Mouse (Mus musculus) ovary, adult 2 months (tissue): ENCODE measurements around the gene Arfgap3. TPM values are rescaled to one million over a fixed set of nuclear protein-coding genes. Genes with fewer than 3 reads are reported as not detected.

Experiments
- polyA plus RNA-seq: library from polyadenylated mRNA; depleted of rRNA; stranded (reverse); fragments of >200 nt; gene quantifications from 2 replicates; pipeline ENCODE4 v1.2.3, GENCODE M21; 2012; rRNA removed

Gene Arfgap3
- 30.0 and 38.4 TPM in 2 replicates for polyA plus RNA-seq

DNA sequence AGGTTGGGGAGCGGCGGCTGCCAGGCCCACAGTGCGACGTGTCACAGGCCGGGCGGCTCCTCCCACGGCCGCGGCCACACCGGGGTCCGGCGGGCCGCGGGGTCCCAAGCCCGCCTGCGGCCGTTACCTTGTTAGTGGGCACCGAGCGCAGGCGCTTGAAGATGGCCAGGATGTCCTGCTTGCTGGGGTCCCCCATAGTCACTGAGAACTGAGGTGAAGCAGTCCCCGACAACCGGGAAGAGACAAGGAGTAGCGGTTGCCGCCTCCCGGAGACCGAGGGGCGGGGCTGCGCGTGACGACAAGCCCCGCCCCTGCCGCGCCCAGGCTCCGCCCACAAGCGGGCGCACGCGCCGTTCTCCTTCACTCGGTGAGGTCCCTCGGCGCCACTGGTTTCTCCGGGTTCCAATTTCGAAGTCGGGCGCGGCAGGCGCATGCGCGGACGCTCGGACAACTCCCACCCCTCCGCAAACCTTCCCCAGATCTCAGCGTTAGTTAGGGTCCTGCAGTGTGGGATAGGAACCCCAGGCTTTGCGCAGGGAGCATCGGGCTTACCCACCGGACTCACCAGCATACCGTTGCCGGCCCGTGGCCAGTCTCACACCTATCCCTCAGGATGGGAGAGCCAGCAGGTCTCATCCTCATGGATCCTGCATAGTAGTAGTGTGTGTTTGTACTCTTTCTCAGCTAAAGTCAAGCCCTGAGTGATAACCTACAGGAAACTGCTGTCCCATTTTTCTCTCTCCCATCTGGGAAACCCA lies at the start of gene Arfgap3:
Gene Arfgap3, minus strand, starts transcription at position 294 of the 758 bp plus-strand sequence.

DNA sequence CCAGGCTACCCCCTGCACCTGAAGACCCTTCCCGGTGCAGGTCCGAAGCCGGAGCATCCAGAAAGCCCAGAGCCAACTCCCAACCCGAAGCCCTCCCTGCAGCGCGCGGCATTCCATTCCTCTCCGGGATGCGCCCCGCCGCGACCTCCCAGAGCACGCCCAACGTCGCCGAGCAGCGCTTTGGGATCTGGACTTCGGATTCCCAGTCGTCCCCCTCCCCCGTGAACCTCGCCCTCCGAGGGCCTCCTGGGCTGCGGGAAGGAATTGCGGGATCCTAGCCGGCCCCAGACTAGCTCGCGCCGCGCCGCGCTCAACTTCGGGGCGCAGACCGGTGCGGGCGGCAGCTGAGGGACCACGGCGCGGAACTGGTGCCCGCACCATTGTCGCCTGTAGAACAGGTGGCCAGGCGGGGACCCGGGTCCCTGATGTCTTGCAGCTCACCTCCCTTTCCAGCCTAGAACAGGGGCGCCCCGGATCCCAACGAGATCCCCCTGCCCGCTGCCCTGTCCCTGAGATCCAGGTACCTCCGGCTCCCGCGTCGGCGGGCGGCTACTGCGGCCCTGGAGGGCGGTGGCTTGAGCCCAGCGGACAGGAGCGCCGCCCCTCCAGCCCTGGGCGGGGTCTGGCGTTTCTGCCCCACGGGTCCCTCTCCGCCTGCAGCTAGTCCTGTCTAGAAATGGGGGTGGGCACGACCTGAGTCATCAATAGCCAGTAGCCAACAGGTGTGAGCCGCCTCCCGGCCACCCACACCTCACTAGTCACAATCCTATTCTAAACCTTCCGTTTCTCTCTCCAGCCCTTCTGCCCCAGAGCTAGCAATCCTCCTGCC lies 98.7 kb downstream of the Arfgap3 start, which contains the start of gene A4galt:
Gene A4galt, minus strand, starts transcription at position 599 of the 829 bp plus-strand sequence.

Other genes with a start within 250 kb of the Arfgap3 start
- gene Rrp7a, start 227.4 kb downstream of the Arfgap3 start, polyA plus RNA-seq = 135 and 157 TPM in 2 replicates
- gene Poldip3, start 200.9 kb downstream of the Arfgap3 start, polyA plus RNA-seq = 87.1 and 103 TPM in 2 replicates
- 347 and 409 TPM in 2 replicates for gene Cyb5r3, start 177.7 kb downstream of the Arfgap3 start, polyA plus RNA-seq
- 105 and 111 TPM in 2 replicates for gene A4galt, start 98.5 kb downstream of the Arfgap3 start, polyA plus RNA-seq
- 39.3 and 50.0 TPM in 2 replicates for gene Pacsin2, start 114.4 kb upstream of the Arfgap3 start, polyA plus RNA-seq
- gene Ttll1, start 160.6 kb upstream of the Arfgap3 start, polyA plus RNA-seq = 11.6 and 15.5 TPM in 2 replicates
- 14.3 and 15.9 TPM in 2 replicates for gene Bik, start 176.6 kb upstream of the Arfgap3 start, polyA plus RNA-seq
- gene Tspo, start 213.3 kb upstream of the Arfgap3 start, polyA plus RNA-seq = 411 and 432 TPM in 2 replicates
- 44.7 and 74.2 TPM in 2 replicates for gene Mcat, start 213.5 kb upstream of the Arfgap3 start, polyA plus RNA-seq
- 53.4 and 54.2 TPM in 2 replicates for gene Ttll12, start 244.9 kb upstream of the Arfgap3 start, polyA plus RNA-seq